Mouse (Mus musculus): ENCODE results near the gene Uox.

DNA sequence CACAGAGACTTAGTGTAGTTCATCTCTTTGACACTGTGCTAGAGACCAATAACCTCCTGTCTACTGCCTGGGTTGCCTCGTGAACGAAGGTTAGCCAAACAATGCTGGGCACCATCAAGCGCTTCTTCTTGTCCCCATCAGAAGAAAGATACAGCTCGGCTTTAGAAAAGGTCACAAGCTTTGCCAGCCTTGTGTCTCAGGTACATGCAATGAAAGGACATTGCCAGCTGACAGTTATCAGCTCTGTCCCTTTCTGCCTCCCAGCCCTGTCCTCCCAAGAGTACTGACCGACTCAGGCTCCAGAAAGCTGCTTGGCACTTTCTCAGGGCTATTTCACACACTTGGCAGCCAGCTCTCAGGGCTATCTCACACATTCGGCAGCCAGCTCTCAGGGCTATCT is 25.2 kb downstream of the Uox start:
- TF ChIP-seq POLR2A (IDR thresholded peaks at IDR 0.05; ENCODE audit: extremely low read depth, insufficient read depth, low read length) = no peak
- TF ChIP-seq CTCF (IDR thresholded peaks at IDR 0.05; ENCODE audit: low read depth, low read length) = no peak
